Mouse (Mus musculus) liver, embryonic 15.5 days (tissue): ENCODE results near the gene Foxn4. TPM values are rescaled to one million over a fixed set of nuclear protein-coding genes. Genes with fewer than 3 reads are reported as not detected.

Experiments used
- ATAC-seq: fragments of 200-750 bp; cut with Nextera tagmentation; 2 replicates; pipeline ENCODE4 v1.8.0; 2017; ENCODE audit warnings: moderate number of reproducible peaks, mild to moderate bottlenecking, moderate library complexity; ENCODE audit not compliant: insufficient read depth
- H3K27ac ChIP-seq: fragments of 300-500 bp; sonication (generic); replicated peaks from 2 replicates; pipeline ENCODE4 v1.5.1; 2015; ENCODE audit warnings: mild to moderate bottlenecking, inconsistent platforms
- H3K27me3 ChIP-seq: fragments of 300-500 bp; sonication (generic); 2 replicates; pipeline ENCODE4 v1.6.1; 2015; ENCODE audit warnings: mild to moderate bottlenecking, inconsistent platforms
- H3K36me3 ChIP-seq: fragments of 300-500 bp; sonication (generic); replicated peaks from 2 replicates; pipeline ENCODE4 v1.6.1; 2015; ENCODE audit warnings: moderate library complexity, mild to moderate bottlenecking, inconsistent platforms
- H3K4me1 ChIP-seq: fragments of 300-500 bp; sonication (generic); replicated peaks from 2 replicates; pipeline ENCODE4 v1.6.1; 2015; ENCODE audit warnings: inconsistent platforms
- H3K4me2 ChIP-seq: fragments of 300-500 bp; sonication (generic); 2 replicates; pipeline ENCODE4 v1.6.1; 2015; ENCODE audit warnings: moderate library complexity, mild to moderate bottlenecking, inconsistent platforms
- H3K4me3 ChIP-seq: fragments of 300-500 bp; sonication (generic); replicated peaks from 2 replicates; pipeline ENCODE4 v1.5.1; 2015; ENCODE audit warnings: mild to moderate bottlenecking, inconsistent platforms
- H3K9ac ChIP-seq: fragments of 300-500 bp; sonication (generic); 2 replicates; pipeline ENCODE4 v1.6.1; 2015; ENCODE audit warnings: moderate library complexity, mild to moderate bottlenecking, inconsistent platforms
- H3K9me3 ChIP-seq: fragments of 300-500 bp; sonication (generic); replicated peaks from 2 replicates; pipeline ENCODE4 v1.6.1; 2016; ENCODE audit warnings: inconsistent platforms
- whole genome bisulfite sequencing: fragments of 180-500 bp; shearing (Covaris S2); methylation state at CpG from one replicate; pipeline ENCODE4 v1.1.7; 2015; ENCODE audit warnings: mixed read lengths; ENCODE audit not compliant: insufficient replicate concordance; 5-methylcytosine and 5-hydroxymethylcytosine counted together
- polyA plus RNA-seq: library from polyadenylated mRNA; unstranded; fragments of >200 nt; fragmentation: Nextera tagmentation; extraction: Ambion mirVana; gene quantifications from 2 replicates; pipeline ENCODE4 v1.2.1, GENCODE M21; 2015

Gene Foxn4
- polyA plus RNA-seq, 1 experiment from 2014 or later: not detected

DNA sequence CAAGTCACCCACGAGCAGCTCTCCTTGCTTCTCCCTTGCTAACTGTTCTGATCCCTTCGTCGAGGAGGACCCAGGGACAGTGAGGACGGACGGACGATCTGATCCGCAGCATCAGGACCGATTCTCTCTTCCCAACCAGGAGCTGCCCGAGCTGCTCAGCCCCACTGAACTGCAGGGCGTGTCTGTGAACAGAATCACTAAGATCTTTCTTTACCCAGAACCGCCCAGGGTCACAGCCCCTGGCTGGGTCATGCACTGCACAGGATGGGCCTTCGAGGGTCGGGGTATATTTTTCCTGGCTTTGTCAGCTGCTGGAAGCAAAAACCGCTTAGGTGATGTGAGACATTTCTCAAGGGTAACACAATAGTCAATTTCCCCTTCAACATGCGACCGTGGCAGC lies 2.4 kb upstream of the Foxn4 start:
- Histone ChIP-seq H3K9ac (no peak overlapping the region), H3K36me3 (no peaks in the 10 kb centered on the region), H3K4me3 (no peak overlapping the region), H3K4me2 (no peak overlapping the region), H3K27ac (no peak overlapping the region), H3K4me1 (0 out of 2 replicates have a peak, but pooled peaks cover 5% of the 10 kb centered on the region), H3K9me3 (no peaks in the 10 kb centered on the region), H3K27me3 (peaks cover 84% of the 10 kb centered on the region)
- ATAC-seq: no peak
- 30% methylated on average over 16 of the region's 16 CpGs for WGBS

DNA sequence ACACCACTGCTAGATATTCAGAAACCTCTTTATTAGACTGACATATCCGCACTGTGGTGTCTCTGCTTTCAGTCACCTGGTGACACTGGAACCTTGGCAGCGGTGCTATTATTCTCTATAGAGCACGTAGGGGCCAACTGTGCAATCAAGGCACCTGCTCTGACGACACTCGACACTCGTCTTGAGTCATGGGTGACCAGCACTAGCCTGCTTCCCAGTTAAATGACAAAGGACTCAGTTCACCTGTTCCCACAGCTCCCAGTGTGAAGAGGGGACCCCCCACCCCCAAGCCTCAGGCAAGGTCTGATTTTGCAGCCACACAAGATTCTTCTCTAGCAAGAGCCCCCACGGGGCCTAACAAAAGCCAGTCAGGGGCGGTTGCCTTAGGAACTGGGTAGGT lies 1.7 kb upstream of the Foxn4 start:
- 28% methylated on average over 8 of the region's 8 CpGs for WGBS
- Histone ChIP-seq H3K4me2 (no peak overlapping the region), H3K4me3 (no peak overlapping the region), H3K27ac (no peak overlapping the region), H3K36me3 (no peaks in the 10 kb centered on the region), H3K9ac (no peak overlapping the region), H3K27me3 (peaks cover 90% of the 10 kb centered on the region), H3K4me1 (0 out of 2 replicates have a peak, but pooled peaks cover 5% of the 10 kb centered on the region), H3K9me3 (no peaks in the 10 kb centered on the region)
- ATAC-seq: no peak

DNA sequence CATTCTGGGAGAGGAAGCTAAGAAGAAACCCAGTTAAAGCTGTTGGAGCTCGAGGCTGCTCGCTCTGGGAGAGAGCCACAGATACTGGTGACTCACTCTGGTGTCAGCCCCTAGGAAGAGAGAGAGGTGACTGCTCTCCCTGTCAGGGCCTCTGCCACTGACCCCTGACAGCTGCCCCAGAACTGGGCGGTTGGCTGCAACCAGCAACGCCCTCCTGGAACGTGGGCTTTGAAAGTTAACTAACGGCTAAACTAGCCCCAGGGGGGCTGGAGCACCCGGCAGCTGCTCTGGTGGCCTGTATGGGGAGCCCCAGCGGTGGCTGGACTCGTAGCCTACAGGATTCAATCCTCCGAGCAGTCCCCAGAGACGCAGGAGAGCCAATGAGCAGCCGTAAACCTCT lies 3.6 kb downstream of the Foxn4 start:
- Histone ChIP-seq H3K9ac (no peak overlapping the region), H3K4me1 (0 out of 2 replicates have a peak, but pooled peaks cover 5% of the 10 kb centered on the region), H3K36me3 (no peaks in the 10 kb centered on the region), H3K4me3 (no peak overlapping the region), H3K27ac (no peak overlapping the region), H3K27me3 (peaks cover 62% of the 10 kb centered on the region), H3K4me2 (no peak overlapping the region), H3K9me3 (no peaks in the 10 kb centered on the region)
- no peak for ATAC-seq
- 21% methylated on average over 12 of the region's 12 CpGs for WGBS

DNA sequence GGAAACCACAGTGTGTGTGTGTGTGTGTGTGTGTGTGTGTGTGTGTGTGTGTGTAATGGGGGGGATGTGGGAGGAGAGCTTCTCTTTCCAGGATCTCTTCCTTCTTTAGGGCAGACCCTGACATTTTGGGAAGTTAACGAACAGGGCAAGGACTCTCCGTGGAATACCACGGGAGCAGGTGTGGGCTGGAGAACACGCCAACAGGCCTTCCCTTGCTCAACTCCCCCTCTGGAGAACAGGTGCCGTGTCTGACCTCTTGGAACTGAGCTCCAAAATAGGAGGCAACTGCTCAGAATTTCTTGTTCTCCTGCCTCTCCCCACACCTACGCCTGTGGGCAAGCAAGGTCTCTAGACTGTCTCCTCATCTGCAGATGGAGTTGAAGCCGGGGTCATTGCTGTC lies 4.1 kb downstream of the Foxn4 start:
- peaks cover 58% of the 10 kb centered on the region for H3K27me3 ChIP-seq
- H3K4me3 ChIP-seq: no peak overlapping the region
- H3K36me3 ChIP-seq: no peaks in the 10 kb centered on the region
- H3K4me1 ChIP-seq: 0 out of 2 replicates have a peak, but pooled peaks cover 5% of the 10 kb centered on the region
- H3K9ac ChIP-seq: no peak overlapping the region
- H3K4me2 ChIP-seq: no peak overlapping the region
- H3K9me3 ChIP-seq: no peaks in the 10 kb centered on the region
- no peak for ATAC-seq
- no peak overlapping the region for H3K27ac ChIP-seq
- 28% methylated on average over 7 of the region's 7 CpGs for WGBS

DNA sequence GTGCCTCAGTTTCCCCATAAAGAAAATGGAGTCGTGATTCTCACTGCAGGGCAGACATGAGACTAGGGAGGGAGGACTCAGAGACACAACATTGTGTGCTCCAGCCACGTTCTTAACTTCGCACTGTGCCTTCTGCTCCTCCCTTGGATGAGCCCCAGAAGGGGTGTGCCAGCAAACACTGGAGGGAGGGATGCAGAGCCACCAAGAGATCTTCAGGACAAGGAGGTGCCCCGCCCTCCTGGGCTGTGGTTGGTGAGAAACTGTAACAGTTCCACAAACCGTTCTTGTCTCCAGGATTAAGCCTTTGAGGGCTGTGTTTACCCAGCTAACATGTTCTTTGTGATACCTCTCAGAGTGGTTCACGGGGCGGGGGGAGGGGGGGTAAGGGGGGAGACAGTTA lies 5.0 kb downstream of the Foxn4 start:
- Histone ChIP-seq H3K4me3 (no peak overlapping the region), H3K4me2 (no peak overlapping the region), H3K9me3 (no peaks in the 10 kb centered on the region), H3K36me3 (no peaks in the 10 kb centered on the region), H3K9ac (no peak overlapping the region), H3K4me1 (0 out of 2 replicates have a peak, but pooled peaks cover 4% of the 10 kb centered on the region), H3K27me3 (peaks cover 49% of the 10 kb centered on the region), H3K27ac (no peak overlapping the region)
- WGBS: 21% methylated on average over 7 of the region's 7 CpGs
- no peak for ATAC-seq

DNA sequence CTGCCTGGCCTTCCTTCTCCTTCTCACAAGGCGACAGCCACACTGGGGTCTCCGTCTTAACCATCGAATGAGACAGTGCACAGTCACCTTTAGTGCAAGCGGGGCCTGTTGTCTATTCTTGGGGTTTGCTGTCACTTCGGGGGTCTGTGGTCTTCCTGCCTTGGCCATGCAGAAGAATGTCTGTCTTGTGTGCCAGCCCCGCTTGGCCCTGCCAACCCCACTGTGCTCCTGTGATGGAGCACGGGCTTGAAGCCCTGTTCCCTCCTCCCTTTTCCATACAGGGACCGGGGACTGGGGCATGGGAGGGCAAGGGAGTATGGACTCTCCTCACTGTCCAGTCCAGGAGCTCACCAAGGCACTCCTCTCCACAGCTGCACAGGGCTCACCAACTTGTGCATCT lies 8.8 kb downstream of the Foxn4 start:
- Histone ChIP-seq H3K4me3 (no peak overlapping the region), H3K27me3 (peaks cover 11% of the 10 kb centered on the region), H3K9ac (no peak overlapping the region), H3K36me3 (no peaks in the 10 kb centered on the region), H3K9me3 (no peaks in the 10 kb centered on the region), H3K4me2 (no peak overlapping the region), H3K4me1 (no peaks in the 10 kb centered on the region), H3K27ac (no peak overlapping the region)
- no peak for ATAC-seq
- 63% methylated on average over 8 of the region's 8 CpGs for WGBS

DNA sequence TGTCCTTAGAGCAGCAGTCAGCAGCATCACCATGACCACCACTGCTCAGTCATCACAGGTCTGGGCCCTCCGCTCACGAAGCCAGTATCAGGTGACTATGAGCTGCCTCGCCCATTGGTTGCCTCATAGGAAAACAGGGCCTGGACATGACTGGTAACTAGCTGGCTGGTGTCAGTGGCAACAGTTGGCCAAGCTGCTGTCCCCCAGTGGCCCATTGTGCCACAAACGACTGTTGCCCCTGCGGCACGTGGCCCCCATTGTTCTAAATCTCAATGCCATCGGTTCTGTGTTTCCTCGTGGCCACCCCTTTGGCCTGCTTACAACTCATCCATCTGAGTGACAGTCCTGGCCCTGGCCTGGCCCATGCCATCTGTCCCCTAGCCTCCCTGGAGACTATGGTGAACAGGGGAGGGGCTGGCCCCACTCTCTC lies 9.6 kb downstream of the Foxn4 start:
- no peak for ATAC-seq
- H3K27me3 ChIP-seq: peaks cover 6% of the 10 kb centered on the region; the same call in 1 of the 2 replicates
- H3K4me3 ChIP-seq: no peak overlapping the region
- no peak overlapping the region for H3K9ac ChIP-seq
- 63% methylated on average over 8 of the region's 8 CpGs for WGBS
- no peaks in the 10 kb centered on the region for H3K4me1 ChIP-seq
- H3K4me2 ChIP-seq: no peak overlapping the region
- no peaks in the 10 kb centered on the region for H3K36me3 ChIP-seq
- no peaks in the 10 kb centered on the region for H3K9me3 ChIP-seq
- H3K27ac ChIP-seq: no peak overlapping the region

DNA sequence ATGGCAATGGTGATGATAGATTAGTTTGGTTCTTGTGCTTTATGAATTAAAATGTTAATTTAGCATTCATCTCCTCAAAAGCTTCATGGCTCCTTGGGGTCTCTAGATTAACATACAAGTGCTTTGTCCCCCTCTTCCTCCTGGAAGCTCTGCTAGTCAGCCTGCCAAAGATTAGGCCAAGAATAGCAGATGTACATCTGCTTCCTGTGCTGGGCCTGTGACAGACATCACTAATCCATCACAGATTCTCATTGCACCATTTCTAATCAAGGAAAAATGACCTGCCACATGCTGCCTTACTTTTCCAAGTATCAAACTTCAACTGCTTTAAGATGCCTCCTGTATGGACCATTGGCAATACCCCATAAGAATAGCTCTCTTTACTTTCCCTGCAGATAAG lies 12.1 kb downstream of the Foxn4 start:
- no peak overlapping the region for H3K27ac ChIP-seq
- no peak for ATAC-seq
- no peaks in the 10 kb centered on the region for H3K4me1 ChIP-seq
- H3K27me3 ChIP-seq: no peaks in the 10 kb centered on the region
- no peaks in the 10 kb centered on the region for H3K9me3 ChIP-seq
- no peaks in the 10 kb centered on the region for H3K36me3 ChIP-seq
- H3K9ac ChIP-seq: no peak overlapping the region
- H3K4me2 ChIP-seq: no peak overlapping the region
- H3K4me3 ChIP-seq: no peak overlapping the region

DNA sequence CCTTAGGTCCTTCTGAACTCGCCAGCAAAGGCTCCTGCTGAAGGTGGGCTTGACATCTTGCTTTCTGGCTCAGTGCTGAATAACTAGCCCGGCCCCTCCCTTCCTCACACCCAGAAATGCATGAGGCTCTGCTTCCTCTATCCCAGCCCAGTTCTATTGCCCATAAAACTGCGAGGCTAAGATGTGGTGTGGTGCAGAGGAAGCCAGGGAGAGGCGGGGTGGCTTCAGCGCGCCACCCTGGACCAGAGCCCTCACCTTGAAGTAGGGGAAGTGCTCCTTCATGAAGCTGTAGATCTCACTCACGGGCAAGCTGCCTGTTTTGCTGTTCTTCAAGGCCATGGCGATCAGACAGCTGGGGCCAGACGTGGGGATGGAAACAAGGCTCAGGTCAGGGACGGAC lies 14.1 kb downstream of the Foxn4 start:
- no peaks in the 10 kb centered on the region for H3K9me3 ChIP-seq
- no peak overlapping the region for H3K9ac ChIP-seq
- H3K4me1 ChIP-seq: no peaks in the 10 kb centered on the region
- no peak for ATAC-seq
- WGBS: 37% methylated on average over 10 of the region's 10 CpGs
- H3K27ac ChIP-seq: no peak overlapping the region
- no peaks in the 10 kb centered on the region for H3K27me3 ChIP-seq
- no peaks in the 10 kb centered on the region for H3K36me3 ChIP-seq
- H3K4me2 ChIP-seq: no peak overlapping the region
- H3K4me3 ChIP-seq: no peak overlapping the region

DNA sequence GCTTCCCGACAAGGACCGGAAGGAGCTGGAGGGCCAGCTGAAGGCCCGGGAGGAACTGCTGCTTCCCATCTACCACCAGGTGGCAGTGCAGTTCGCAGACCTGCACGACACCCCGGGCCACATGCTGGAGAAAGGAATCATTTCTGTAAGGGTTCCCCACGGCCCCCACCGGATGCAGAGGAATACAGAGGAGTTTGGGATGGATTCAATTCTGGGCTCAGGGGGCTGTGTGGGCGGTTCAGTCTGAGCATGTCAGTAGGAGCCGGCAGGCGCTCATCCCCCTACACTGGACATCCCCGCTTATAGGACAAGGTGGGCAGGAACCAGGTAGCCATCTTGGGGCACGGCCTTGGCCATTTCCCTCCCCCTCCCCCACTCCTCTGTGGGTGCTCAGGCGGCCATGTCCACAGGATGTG lies 25.4 kb downstream of the Foxn4 start:
- no peak for ATAC-seq
- H3K4me3 ChIP-seq: no peak overlapping the region
- H3K36me3 ChIP-seq: no peaks in the 10 kb centered on the region
- no peak overlapping the region for H3K9ac ChIP-seq
- H3K27me3 ChIP-seq: no peaks in the 10 kb centered on the region
- 16% methylated on average over 14 of the region's 14 CpGs for WGBS
- no peaks in the 10 kb centered on the region for H3K9me3 ChIP-seq
- no peak overlapping the region for H3K4me2 ChIP-seq
- no peaks in the 10 kb centered on the region for H3K4me1 ChIP-seq
- H3K27ac ChIP-seq: no peak overlapping the region

DNA sequence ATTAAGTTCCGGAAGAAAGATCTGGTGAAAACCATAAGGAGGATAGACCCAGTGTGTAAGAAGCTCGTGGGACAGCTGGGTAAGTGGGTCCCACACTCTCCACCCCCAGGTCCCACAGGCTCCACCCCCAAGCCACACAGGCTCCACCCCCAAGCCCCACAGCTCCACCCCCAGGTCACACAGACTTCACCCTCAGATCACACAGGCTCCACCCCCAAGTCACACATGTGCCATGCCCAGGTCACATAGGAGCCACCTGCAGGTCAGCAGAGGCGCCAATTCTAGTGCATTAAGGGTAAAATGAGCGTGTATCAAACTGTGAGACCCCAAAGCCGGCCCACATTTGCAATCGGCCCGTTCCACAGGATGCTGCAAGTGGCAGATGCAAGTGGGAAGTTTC lies 27.1 kb downstream of the Foxn4 start:
- Histone ChIP-seq H3K9me3 (no peaks in the 10 kb centered on the region), H3K27ac (no peak overlapping the region), H3K9ac (no peak overlapping the region), H3K4me3 (no peak overlapping the region), H3K36me3 (no peaks in the 10 kb centered on the region), H3K4me2 (no peak overlapping the region), H3K4me1 (no peaks in the 10 kb centered on the region), H3K27me3 (no peaks in the 10 kb centered on the region)
- no peak for ATAC-seq
- WGBS: 57% methylated on average over 7 of the region's 7 CpGs

DNA sequence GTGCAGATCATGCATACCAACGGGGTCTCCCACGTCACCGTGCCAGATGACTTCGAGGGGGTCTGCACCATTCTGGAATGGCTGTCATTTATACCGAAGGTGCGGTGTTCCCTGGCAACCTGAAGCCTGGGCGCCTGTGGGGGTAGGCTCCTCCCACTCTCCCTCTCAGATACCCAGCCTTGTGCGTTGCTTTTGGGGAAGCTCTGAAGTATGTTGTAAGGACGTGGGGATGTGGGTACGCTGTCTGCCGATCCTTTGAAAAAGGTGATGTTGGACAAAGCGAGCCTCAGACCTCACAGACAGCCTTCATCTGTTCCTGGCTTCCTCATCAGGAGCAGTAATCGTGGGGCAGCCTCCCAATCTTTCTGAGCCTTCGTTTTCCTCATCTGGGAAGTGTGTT lies 33.9 kb downstream of the Foxn4 start:
- no peak overlapping the region for H3K27ac ChIP-seq
- H3K9me3 ChIP-seq: no peaks in the 10 kb centered on the region
- no peaks in the 10 kb centered on the region for H3K4me1 ChIP-seq
- no peaks in the 10 kb centered on the region for H3K27me3 ChIP-seq
- H3K4me3 ChIP-seq: no peak overlapping the region
- no peak for ATAC-seq
- WGBS: 33% methylated on average over 14 of the region's 14 CpGs
- no peak overlapping the region for H3K4me2 ChIP-seq
- no peak overlapping the region for H3K9ac ChIP-seq
- H3K36me3 ChIP-seq: no peaks in the 10 kb centered on the region
